Mouse (Mus musculus): Measurements from ENCODE around the gene Lrrc4. TPM values are rescaled to one million over a fixed set of nuclear protein-coding genes. Genes with fewer than 3 reads are reported as not detected.

The Lrrc4 gene
- polyA plus RNA-seq, 1 experiment = 0.11 TPM

GRCm38 (mm10) chr6:28747931-28748670, 83.4 kb downstream of the Lrrc4 start:
- H3K27ac ChIP-seq (ENCODE audit: insufficient read depth, low read depth, low read length) = no peak overlapping the region
- H3K36me3 ChIP-seq (ENCODE audit: control insufficient read depth, insufficient read depth, low read length) = peaks cover 19% of the 10 kb centered on the region
- no peak for TF ChIP-seq POLR2A (IDR thresholded peaks at IDR 0.05; ENCODE audit: low read depth, low read length)
- no peak for TF ChIP-seq CTCF (IDR thresholded peaks at IDR 0.05; ENCODE audit: extremely low read depth, insufficient read length, insufficient replicate concordance, low read depth, low read length)
- H3K4me3 ChIP-seq (ENCODE audit: low read depth, low read length) = no peak overlapping the region
- 75% methylated on average over 14 of the region's 14 CpGs for WGBS
- H3K4me1 ChIP-seq (ENCODE audit: control insufficient read depth, insufficient read depth, insufficient read length, low read length) = no peaks in the 10 kb centered on the region
- H3K27me3 ChIP-seq (ENCODE audit: control insufficient read depth, insufficient read depth, low read length) = no peaks in the 10 kb centered on the region

- H3K4me1 ChIP-seq (ENCODE audit: control insufficient read depth, insufficient read depth, insufficient read length, low read length) = no peaks in the 10 kb centered on the region
- no peak overlapping the region for H3K27ac ChIP-seq (ENCODE audit: insufficient read depth, low read depth, low read length)
- H3K27me3 ChIP-seq (ENCODE audit: control insufficient read depth, insufficient read depth, low read length) = no peaks in the 10 kb centered on the region
- H3K4me3 ChIP-seq (ENCODE audit: low read depth, low read length) = no peak overlapping the region
- WGBS = 86% methylated on average over 5 of the region's 5 CpGs
- TF ChIP-seq CTCF (IDR thresholded peaks at IDR 0.05; ENCODE audit: extremely low read depth, insufficient read length, insufficient replicate concordance, low read depth, low read length) (no peak), POLR2A (IDR thresholded peaks at IDR 0.05; ENCODE audit: low read depth, low read length) (no peak)
- peaks cover 18% of the 10 kb centered on the region for H3K36me3 ChIP-seq (ENCODE audit: control insufficient read depth, insufficient read depth, low read length)
Measured at GRCm38 (mm10) chr6:28747025-28747424, 84.5 kb downstream of the Lrrc4 start.

- Histone ChIP-seq H3K36me3 (ENCODE audit: control insufficient read depth, insufficient read depth, low read length) (peaks cover 17% of the 10 kb centered on the region), H3K27me3 (ENCODE audit: control insufficient read depth, insufficient read depth, low read length) (no peaks in the 10 kb centered on the region), H3K4me3 (ENCODE audit: low read depth, low read length) (no peak overlapping the region), H3K4me1 (ENCODE audit: control insufficient read depth, insufficient read depth, insufficient read length, low read length) (no peaks in the 10 kb centered on the region), H3K27ac (ENCODE audit: insufficient read depth, low read depth, low read length) (no peak overlapping the region)
- WGBS = 92% methylated on average over 7 of the region's 7 CpGs
- TF ChIP-seq CTCF (IDR thresholded peaks at IDR 0.05; ENCODE audit: extremely low read depth, insufficient read length, insufficient replicate concordance, low read depth, low read length) = no peak
Measured at GRCm38 (mm10) chr6:28745864-28746263, 85.7 kb downstream of the Lrrc4 start.

GRCm38 (mm10) chr6:28743586-28743985, 88.0 kb downstream of the Lrrc4 start:
- H3K4me3 ChIP-seq (ENCODE audit: low read depth, low read length) = no peak overlapping the region
- peaks cover 14% of the 10 kb centered on the region for H3K36me3 ChIP-seq (ENCODE audit: control insufficient read depth, insufficient read depth, low read length)
- WGBS = 91% methylated on average over 1 of the region's 1 CpGs
- H3K4me1 ChIP-seq (ENCODE audit: control insufficient read depth, insufficient read depth, insufficient read length, low read length) = no peaks in the 10 kb centered on the region
- H3K27ac ChIP-seq (ENCODE audit: insufficient read depth, low read depth, low read length) = no peak overlapping the region
- TF ChIP-seq CTCF (IDR thresholded peaks at IDR 0.05; ENCODE audit: extremely low read depth, insufficient read length, insufficient replicate concordance, low read depth, low read length) = no peak
- no peak for TF ChIP-seq POLR2A (IDR thresholded peaks at IDR 0.05; ENCODE audit: low read depth, low read length)
- no peaks in the 10 kb centered on the region for H3K27me3 ChIP-seq (ENCODE audit: control insufficient read depth, insufficient read depth, low read length)

- 74% methylated on average over 1 of the region's 1 CpGs for WGBS
- Histone ChIP-seq H3K27me3 (ENCODE audit: control insufficient read depth, insufficient read depth, low read length) (no peaks in the 10 kb centered on the region), H3K4me3 (ENCODE audit: low read depth, low read length) (no peak overlapping the region), H3K36me3 (ENCODE audit: control insufficient read depth, insufficient read depth, low read length) (peaks cover 3% of the 10 kb centered on the region), H3K4me1 (ENCODE audit: control insufficient read depth, insufficient read depth, insufficient read length, low read length) (no peaks in the 10 kb centered on the region), H3K27ac (ENCODE audit: insufficient read depth, low read depth, low read length) (no peak overlapping the region)
- TF ChIP-seq CTCF (IDR thresholded peaks at IDR 0.05; ENCODE audit: extremely low read depth, insufficient read length, insufficient replicate concordance, low read depth, low read length) (no peak), POLR2A (IDR thresholded peaks at IDR 0.05; ENCODE audit: low read depth, low read length) (no peak)
Measured at GRCm38 (mm10) chr6:28737601-28738000, 93.9 kb downstream of the Lrrc4 start.

- Histone ChIP-seq H3K4me3 (ENCODE audit: low read depth, low read length) (no peak overlapping the region), H3K27me3 (ENCODE audit: control insufficient read depth, insufficient read depth, low read length) (no peaks in the 10 kb centered on the region), H3K4me1 (ENCODE audit: control insufficient read depth, insufficient read depth, insufficient read length, low read length) (no peaks in the 10 kb centered on the region), H3K27ac (ENCODE audit: insufficient read depth, low read depth, low read length) (no peak overlapping the region), H3K36me3 (ENCODE audit: control insufficient read depth, insufficient read depth, low read length) (peaks cover 3% of the 10 kb centered on the region)
- 90% methylated on average over 7 of the region's 7 CpGs for WGBS
- TF ChIP-seq POLR2A (IDR thresholded peaks at IDR 0.05; ENCODE audit: low read depth, low read length) = no peak
- TF ChIP-seq CTCF (IDR thresholded peaks at IDR 0.05; ENCODE audit: extremely low read depth, insufficient read length, insufficient replicate concordance, low read depth, low read length) = no peak
Measured at GRCm38 (mm10) chr6:28736665-28737064, 94.9 kb downstream of the Lrrc4 start.

GRCm38 (mm10) chr6:28735116-28735515, 96.4 kb downstream of the Lrrc4 start:
- peaks cover 1% of the 10 kb centered on the region; the same call in 1 of the 2 replicates for H3K36me3 ChIP-seq (ENCODE audit: control insufficient read depth, insufficient read depth, low read length)
- H3K4me3 ChIP-seq (ENCODE audit: low read depth, low read length) = no peak overlapping the region
- no peak for TF ChIP-seq POLR2A (IDR thresholded peaks at IDR 0.05; ENCODE audit: low read depth, low read length)
- no peaks in the 10 kb centered on the region for H3K4me1 ChIP-seq (ENCODE audit: control insufficient read depth, insufficient read depth, insufficient read length, low read length)
- whole genome bisulfite sequencing = 38% methylated on average over 9 of the region's 9 CpGs
- no peak overlapping the region for H3K27ac ChIP-seq (ENCODE audit: insufficient read depth, low read depth, low read length)
- no peaks in the 10 kb centered on the region for H3K27me3 ChIP-seq (ENCODE audit: control insufficient read depth, insufficient read depth, low read length)

Data from small intestine, adult 2 months (tissue).